Mouse (Mus musculus) kidney, embryonic 15.5 days (tissue): ENCODE measurements around the gene Gna14. TPM values are rescaled to one million over a fixed set of nuclear protein-coding genes. Genes with fewer than 3 reads are reported as not detected.

Experiments
- ATAC-seq: fragments of 200-750 bp; cut with Nextera tagmentation; replicated peaks from 2 replicates; pipeline ENCODE4 v1.8.0; 2017; ENCODE audit warnings: moderate TSS enrichment; ENCODE audit not compliant: low FRiP score
- H3K27ac ChIP-seq: fragments of 300-500 bp; sonication (generic); 2 replicates; pipeline ENCODE4 v1.5.1; 2015; ENCODE audit warnings: mild to moderate bottlenecking, inconsistent platforms
- H3K27me3 ChIP-seq: fragments of 300-500 bp; sonication (generic); 2 replicates; pipeline ENCODE4 v1.6.1; 2015; ENCODE audit warnings: inconsistent platforms
- H3K36me3 ChIP-seq: fragments of 300-500 bp; sonication (generic); 2 replicates; pipeline ENCODE4 v1.6.1; 2015; ENCODE audit warnings: inconsistent platforms
- H3K4me1 ChIP-seq: fragments of 300-500 bp; sonication (generic); 2 replicates; pipeline ENCODE4 v1.6.1; 2015; ENCODE audit warnings: inconsistent platforms
- H3K4me2 ChIP-seq: fragments of 300-500 bp; sonication (generic); 2 replicates; pipeline ENCODE4 v1.6.1; 2015; ENCODE audit warnings: moderate library complexity, mild to moderate bottlenecking, inconsistent platforms
- H3K4me3 ChIP-seq: fragments of 300-500 bp; sonication (generic); replicated peaks from 2 replicates; pipeline ENCODE4 v1.5.1; 2015; ENCODE audit warnings: mild to moderate bottlenecking, inconsistent platforms
- H3K9ac ChIP-seq: fragments of 300-500 bp; sonication (generic); 2 replicates; pipeline ENCODE4 v1.6.1; 2015; ENCODE audit warnings: mild to moderate bottlenecking, inconsistent platforms
- H3K9me3 ChIP-seq: fragments of 300-500 bp; sonication (generic); replicated peaks from 2 replicates; pipeline ENCODE4 v1.6.1; 2016; ENCODE audit warnings: inconsistent platforms
- WGBS: fragments of 180-500 bp; shearing (Covaris S2); methylation state at CpG from one replicate; pipeline ENCODE4 v1.1.7; 2015; ENCODE audit warnings: mixed read lengths; 5-methylcytosine and 5-hydroxymethylcytosine counted together
- polyA plus RNA-seq: library from polyadenylated mRNA; unstranded; fragments of >200 nt; fragmentation: Nextera tagmentation; extraction: Ambion mirVana; gene quantifications from 2 replicates; pipeline ENCODE4 v1.2.1, GENCODE M21; 2015

Gna14 gene
- 10.0 and 10.5 TPM in 2 replicates for polyA plus RNA-seq

DNA sequence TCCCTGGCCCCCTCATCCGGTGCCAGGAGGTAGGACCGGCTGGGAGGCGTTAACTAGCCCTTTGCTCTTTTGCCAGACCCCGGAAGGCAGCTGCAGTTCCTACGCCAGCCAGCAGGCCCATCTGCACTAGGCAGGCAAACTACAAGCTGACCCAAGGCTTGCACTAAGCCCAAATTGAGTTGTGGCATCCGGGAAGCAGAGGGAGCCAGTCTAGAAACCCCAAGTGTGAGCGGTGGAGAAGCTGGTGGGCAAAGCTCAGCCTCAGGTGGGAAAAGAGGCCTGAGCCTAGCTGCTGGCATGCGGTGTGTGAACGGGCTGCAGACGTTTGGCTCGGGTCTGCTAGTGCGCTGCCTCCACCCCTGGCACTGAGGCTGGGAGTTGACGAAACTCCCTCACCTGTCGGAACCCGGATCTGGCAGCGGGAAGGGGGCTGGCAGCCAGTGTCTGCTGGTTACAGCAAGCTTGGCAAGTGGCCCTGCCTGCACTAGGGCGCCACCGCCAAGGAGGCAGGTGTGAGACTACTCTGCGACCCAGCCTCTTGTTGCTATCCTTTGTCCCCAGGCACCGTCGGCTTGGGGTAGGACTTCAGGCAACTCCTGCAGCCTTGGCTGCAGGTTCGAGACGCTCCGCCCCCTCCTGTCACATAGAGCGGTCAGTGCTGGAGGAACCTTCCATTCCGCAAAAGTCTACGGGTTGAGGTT, at the start of gene Gna14:
Gene Gna14, plus strand, starts transcription at position 232 of the 701 bp plus-strand sequence.
- Histone ChIP-seq H3K9ac (peak within 1 kb of the TSS; percentile 35), H3K4me3 (peak within 1 kb of the TSS; percentile 47), H3K4me2 (peak within 1 kb of the TSS; percentile 85), H3K36me3 (no peaks in the 10 kb centered on the region), H3K27me3 (peaks cover 18% of the 10 kb centered on the region), H3K4me1 (peaks cover 51% of the 10 kb centered on the region), H3K27ac (peak within 1 kb of the TSS; percentile 30; the same call in 1 of the 2 replicates), H3K9me3 (no peaks in the 10 kb centered on the region)
- WGBS = under 1% methylated on average over 27 of the region's 27 CpGs
- ATAC-seq = peak; percentile 74

DNA sequence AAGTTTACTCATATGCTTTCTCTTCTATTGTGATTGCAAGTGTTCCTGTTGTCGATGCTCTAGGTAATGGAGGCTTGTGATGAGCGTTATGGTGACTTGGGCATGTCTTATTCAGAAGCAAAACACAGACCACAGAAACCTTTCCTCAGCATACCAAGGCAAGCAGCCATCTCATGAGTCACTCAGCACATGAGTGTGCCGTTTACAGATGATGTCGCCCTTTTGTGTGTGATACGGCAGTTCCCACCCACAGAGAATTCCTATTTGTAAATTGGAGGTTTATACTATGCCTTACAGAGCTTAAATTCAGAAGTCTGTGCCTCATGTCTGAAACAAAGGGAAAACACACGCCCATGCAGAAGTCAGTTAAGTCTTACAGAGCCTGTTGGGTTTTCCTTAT, 49.0 kb upstream of the Gna14 start:
- H3K4me1 ChIP-seq = peaks cover 14% of the 10 kb centered on the region; the same call in 1 of the 2 replicates
- H3K4me2 ChIP-seq = no peak overlapping the region
- 83% methylated on average over 6 of the region's 6 CpGs for WGBS
- no peak overlapping the region for H3K27ac ChIP-seq
- no peak overlapping the region for H3K9ac ChIP-seq
- no peaks in the 10 kb centered on the region for H3K27me3 ChIP-seq
- H3K9me3 ChIP-seq = no peaks in the 10 kb centered on the region
- peaks cover 37% of the 10 kb centered on the region for H3K36me3 ChIP-seq
- ATAC-seq = no peak
- no peak overlapping the region for H3K4me3 ChIP-seq

DNA sequence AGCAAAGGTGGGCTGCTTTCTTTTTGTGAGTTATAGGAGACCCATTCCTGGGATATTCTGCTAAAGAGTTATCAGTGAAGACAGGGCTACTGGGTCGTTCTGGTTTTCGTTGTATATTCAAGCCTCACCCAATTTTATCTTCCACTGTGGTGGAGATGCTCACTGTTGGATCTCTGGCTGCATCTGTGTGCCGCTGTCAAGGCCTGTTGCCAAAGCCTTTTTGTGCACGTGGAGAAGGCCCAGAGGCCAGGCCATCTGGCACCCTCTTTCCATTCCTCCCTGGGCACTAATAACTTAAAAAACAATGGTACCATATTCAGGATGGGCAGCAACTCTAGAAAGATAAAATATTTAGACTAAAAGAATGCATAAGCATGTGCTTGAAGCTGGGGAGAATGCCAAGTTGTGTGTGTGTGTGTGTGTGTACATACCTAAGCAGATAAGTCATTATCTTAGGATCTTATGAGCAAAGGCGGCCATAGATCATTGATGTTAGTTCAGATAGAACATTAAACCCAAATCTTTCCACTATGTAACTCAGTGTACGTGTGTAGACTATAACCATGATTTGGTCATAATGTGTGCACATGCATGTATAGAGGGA, 45.3 kb upstream of the Gna14 start:
- no peaks in the 10 kb centered on the region for H3K9me3 ChIP-seq
- no peak overlapping the region for H3K9ac ChIP-seq
- no peaks in the 10 kb centered on the region for H3K27me3 ChIP-seq
- H3K4me1 ChIP-seq = no peaks in the 10 kb centered on the region
- H3K4me2 ChIP-seq = no peak overlapping the region
- WGBS = 90% methylated on average over 6 of the region's 6 CpGs
- H3K27ac ChIP-seq = no peak overlapping the region
- no peak overlapping the region for H3K4me3 ChIP-seq
- peaks cover 18% of the 10 kb centered on the region for H3K36me3 ChIP-seq
- no peak for ATAC-seq

DNA sequence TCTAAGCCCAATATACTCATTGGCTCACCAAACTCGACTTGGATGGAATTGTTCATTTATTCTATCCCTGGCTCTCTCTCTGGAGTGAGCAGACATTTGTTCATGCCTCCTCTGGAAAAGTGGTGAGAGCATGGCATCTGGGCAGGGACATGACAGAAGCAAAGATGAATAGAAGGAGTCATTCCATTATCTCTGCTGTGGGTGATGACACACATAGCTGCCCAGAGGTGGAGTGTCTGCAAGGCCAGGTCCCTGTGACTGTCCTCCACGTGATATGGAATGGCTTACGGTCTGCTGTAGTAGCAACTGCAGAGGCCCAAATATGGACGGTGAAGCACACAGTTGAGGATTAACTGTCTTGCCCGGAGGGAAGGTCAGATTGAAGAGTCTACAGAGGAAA, 41.2 kb upstream of the Gna14 start:
- WGBS = 88% methylated on average over 5 of the region's 5 CpGs
- Histone ChIP-seq H3K36me3 (0 out of 2 replicates have a peak, but pooled peaks cover 3% of the 10 kb centered on the region), H3K27me3 (no peaks in the 10 kb centered on the region), H3K9ac (no peak overlapping the region), H3K27ac (no peak overlapping the region), H3K9me3 (no peaks in the 10 kb centered on the region), H3K4me1 (no peaks in the 10 kb centered on the region), H3K4me3 (no peak overlapping the region), H3K4me2 (no peak overlapping the region)
- ATAC-seq = no peak

DNA sequence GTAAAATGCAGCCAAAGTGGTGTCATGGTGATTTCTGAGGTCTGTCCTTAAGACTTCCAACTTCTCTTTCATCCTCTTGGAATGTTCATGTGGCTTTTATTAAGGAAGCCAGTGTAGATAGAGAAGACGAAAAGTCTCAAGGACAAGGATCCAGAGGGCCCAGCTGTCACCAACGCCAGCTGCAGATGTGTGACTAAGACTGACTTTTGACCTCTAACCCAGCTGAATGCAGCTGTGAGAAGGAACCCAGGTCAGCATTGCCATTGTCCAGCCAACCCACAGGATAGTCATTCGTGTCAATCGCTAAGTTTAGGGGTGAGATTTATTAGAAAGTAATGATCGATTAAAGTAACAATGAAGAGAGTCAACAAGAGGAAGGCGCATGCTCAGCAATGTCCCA, 32.5 kb upstream of the Gna14 start:
- no peak for ATAC-seq
- Histone ChIP-seq H3K9ac (no peak overlapping the region), H3K27ac (no peak overlapping the region), H3K27me3 (no peaks in the 10 kb centered on the region), H3K4me2 (no peak overlapping the region), H3K4me3 (no peak overlapping the region), H3K9me3 (no peaks in the 10 kb centered on the region), H3K36me3 (no peaks in the 10 kb centered on the region), H3K4me1 (no peaks in the 10 kb centered on the region)
- WGBS = 75% methylated on average over 6 of the region's 6 CpGs

DNA sequence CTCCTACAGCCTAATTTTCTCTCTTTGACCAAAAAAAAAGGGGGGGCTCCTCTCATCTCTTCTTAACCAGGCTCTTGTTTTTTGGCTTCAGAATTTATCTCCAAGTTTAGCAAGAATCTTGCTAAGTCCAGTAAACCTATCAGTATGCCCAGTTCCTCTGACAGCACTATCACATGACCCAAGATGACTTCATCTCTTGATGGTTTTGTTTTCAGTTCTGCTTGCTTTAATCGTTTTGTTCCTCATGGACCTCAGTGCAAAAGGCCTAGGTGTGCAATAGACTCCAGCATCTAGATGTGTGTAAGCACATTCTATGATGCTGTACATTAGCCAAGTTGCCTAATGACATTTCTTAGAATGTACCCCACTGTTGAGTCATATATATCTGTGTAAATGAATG, 27.8 kb upstream of the Gna14 start:
- Histone ChIP-seq H3K27me3 (no peaks in the 10 kb centered on the region), H3K4me2 (no peak overlapping the region), H3K9ac (no peak overlapping the region), H3K36me3 (no peaks in the 10 kb centered on the region), H3K4me1 (no peaks in the 10 kb centered on the region), H3K9me3 (no peaks in the 10 kb centered on the region), H3K4me3 (no peak overlapping the region), H3K27ac (no peak overlapping the region)
- WGBS = 81% methylated on average over 1 of the region's 1 CpGs
- no peak for ATAC-seq

DNA sequence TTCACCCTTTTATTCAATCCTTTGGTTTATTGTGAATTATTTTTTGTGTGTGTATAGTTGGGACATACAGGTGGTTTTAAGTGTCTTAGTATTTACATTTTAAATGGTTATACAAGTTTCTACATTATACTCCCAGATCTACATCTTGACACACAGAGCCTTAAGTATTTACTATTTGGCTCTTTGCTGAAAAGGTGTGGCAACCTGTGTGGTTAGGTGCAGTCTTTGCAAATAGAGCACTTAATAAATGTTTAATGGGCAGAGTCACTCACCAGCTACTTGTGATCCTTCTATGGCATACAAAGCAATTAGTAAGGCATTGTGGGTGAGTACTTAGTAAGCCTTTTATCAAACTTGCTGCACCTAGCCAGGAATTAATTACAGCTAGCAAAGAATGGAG, 24.3 kb upstream of the Gna14 start:
- no peaks in the 10 kb centered on the region for H3K27me3 ChIP-seq
- H3K4me2 ChIP-seq = no peak overlapping the region
- no peak overlapping the region for H3K4me3 ChIP-seq
- no peaks in the 10 kb centered on the region for H3K36me3 ChIP-seq
- no peak overlapping the region for H3K9ac ChIP-seq
- H3K4me1 ChIP-seq = no peaks in the 10 kb centered on the region
- no peaks in the 10 kb centered on the region for H3K9me3 ChIP-seq
- no peak for ATAC-seq
- H3K27ac ChIP-seq = no peak overlapping the region

DNA sequence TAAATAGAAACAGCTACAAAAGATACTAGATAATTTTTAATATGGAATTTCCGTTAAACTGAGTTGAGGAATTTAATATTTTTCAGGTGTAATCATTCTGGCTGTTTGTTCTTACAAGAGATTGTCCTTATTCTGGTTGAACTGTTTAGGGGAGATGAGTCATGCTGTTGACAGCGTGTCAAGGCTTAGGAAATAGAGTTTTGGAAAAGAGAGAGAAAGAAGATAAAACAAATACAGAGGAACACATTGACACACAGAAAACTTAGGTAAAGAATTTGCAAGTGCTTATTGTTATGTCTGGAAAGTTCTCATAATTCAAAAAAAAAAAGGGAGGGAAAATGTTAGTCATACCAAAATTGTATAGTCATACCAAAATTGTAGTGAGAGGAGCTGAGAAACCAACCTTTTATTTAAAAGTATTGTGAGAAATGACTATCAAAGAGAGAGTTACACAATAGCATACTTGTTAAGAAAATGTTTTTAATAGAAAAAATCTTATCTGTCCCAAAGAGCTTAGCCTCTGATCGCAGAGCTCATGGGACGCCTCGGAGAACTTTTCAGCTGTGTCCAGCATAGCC, 17.4 kb upstream of the Gna14 start:
- H3K9me3 ChIP-seq = no peaks in the 10 kb centered on the region
- WGBS = 92% methylated on average over 5 of the region's 5 CpGs
- ATAC-seq = no peak

DNA sequence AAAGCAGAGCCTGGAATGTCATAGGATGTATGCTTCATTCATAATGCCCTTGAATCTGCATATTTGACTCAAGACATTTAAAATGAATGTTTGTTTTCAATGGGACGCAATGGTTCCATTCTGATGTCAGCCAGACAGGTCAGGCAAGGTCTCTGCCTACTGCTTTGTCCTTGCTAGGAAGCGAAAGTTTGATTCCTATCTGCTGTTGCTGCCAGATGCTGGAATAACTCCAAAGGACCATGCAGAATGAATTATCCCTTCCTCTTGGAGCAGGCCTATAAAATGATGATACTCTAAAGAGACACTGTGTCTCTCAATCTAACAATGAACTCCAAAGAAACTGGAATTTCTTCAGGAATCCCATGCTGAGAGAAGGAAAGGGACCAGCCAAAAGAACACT, 10.0 kb upstream of the Gna14 start:
- no peaks in the 10 kb centered on the region for H3K4me1 ChIP-seq
- H3K4me3 ChIP-seq = no peak overlapping the region
- no peaks in the 10 kb centered on the region for H3K27me3 ChIP-seq
- no peak overlapping the region for H3K4me2 ChIP-seq
- no peak overlapping the region for H3K27ac ChIP-seq
- no peak for ATAC-seq
- peaks cover 4% of the 10 kb centered on the region; the same call in 1 of the 2 replicates for H3K9me3 ChIP-seq
- H3K36me3 ChIP-seq = no peaks in the 10 kb centered on the region
- no peak overlapping the region for H3K9ac ChIP-seq
- 60% methylated on average over 2 of the region's 2 CpGs for WGBS

More for the DNA sequence above, 17.4 kb upstream of the Gna14 start:
- Histone ChIP-seq H3K4me3 (no peak overlapping the region), H3K27me3 (no peaks in the 10 kb centered on the region), H3K4me1 (no peaks in the 10 kb centered on the region), H3K4me2 (no peak overlapping the region), H3K27ac (no peak overlapping the region), H3K36me3 (no peaks in the 10 kb centered on the region), H3K9ac (no peak overlapping the region)

DNA sequence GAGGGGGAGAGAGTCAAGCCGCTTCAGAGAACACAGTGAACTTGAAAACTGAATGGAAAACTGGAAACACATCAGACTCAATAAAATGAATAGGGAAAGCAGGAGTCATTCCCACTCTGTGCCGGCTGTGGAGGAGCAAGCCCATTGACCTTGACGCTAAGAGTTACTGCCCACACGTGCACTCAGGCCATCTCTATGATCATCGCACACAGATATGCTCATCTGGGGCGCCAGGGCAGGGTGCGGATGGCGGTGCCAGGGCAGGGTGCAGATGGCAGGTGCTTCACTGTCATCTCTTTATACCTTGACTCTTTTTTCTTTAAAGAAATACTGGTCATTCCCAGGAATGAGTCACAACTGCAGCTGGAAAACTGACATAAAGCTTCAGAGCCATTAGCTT, 4.2 kb upstream of the Gna14 start:
- 82% methylated on average over 8 of the region's 8 CpGs for WGBS
- H3K36me3 ChIP-seq = no peaks in the 10 kb centered on the region
- H3K9me3 ChIP-seq = peaks cover 4% of the 10 kb centered on the region; the same call in 1 of the 2 replicates
- no peak overlapping the region for H3K4me2 ChIP-seq
- no peak overlapping the region for H3K9ac ChIP-seq
- no peak overlapping the region for H3K27ac ChIP-seq
- H3K4me1 ChIP-seq = peaks cover 18% of the 10 kb centered on the region
- ATAC-seq = no peak
- no peak overlapping the region for H3K4me3 ChIP-seq
- H3K27me3 ChIP-seq = peaks cover 13% of the 10 kb centered on the region

DNA sequence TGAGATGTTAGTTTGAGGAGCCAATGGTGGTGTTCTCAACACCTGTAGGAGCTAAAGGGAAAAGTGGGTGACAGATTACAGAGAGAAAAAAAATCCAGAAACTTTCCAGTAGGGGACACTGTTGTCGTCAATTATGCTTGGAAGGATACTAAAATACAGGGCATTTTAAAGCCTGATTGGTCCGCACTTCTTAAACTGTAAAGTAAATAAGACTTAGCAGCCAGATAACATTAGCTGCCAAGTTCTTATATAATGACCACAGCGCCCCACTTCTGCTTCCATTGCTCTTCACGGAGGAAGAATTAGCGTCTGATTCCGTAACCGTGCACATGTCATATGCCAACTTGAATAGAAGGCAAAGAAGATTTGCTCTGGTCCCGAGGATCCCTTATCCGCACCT, 683 bp upstream of the Gna14 start:
- 30% methylated on average over 9 of the region's 9 CpGs for WGBS
- Histone ChIP-seq H3K4me1 (peaks cover 49% of the 10 kb centered on the region), H3K36me3 (no peaks in the 10 kb centered on the region), H3K27ac (no peak overlapping the region; the same call in 1 of the 2 replicates), H3K9ac (no peak overlapping the region; the same call in 1 of the 2 replicates), H3K27me3 (peaks cover 18% of the 10 kb centered on the region), H3K4me3 (peak overlapping the region; percentile 47), H3K9me3 (no peaks in the 10 kb centered on the region), H3K4me2 (peak overlapping the region; percentile 85)
- no peak for ATAC-seq
